Mouse (Mus musculus) CD4-positive helper T cell, adult 2 months (primary cell): ENCODE results near the gene Olfr667.
"Not testable (repeated sequence)": the region's sequence is repeated elsewhere in the genome, so short reads cannot be mapped to it uniquely, and the experiment has no call there.

Experiments
- DNase-seq: peaks from one replicate; pipeline ENCODE4 v3.0.0-alpha.2; 2012; ENCODE audit warnings: low read depth, missing footprints, low spot score

Olfr667 gene

DNA sequence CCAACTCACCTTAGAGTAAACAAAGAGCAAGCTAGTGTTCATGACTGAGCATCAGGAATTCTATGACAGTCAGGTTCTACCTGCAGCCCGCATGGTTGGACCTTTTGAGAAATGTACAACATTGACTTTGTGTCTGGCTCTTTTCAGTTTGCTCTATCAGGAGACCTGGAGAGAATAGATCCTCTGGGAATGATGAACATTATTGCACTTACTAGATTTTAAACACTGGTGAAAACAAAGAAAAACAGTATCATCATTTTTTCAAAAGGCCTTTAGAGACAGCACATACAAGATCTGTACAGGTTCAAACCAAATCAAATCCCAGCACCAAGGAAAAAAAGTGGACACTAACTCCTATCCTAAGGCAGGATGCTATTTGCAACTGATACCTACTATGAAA, at the start of gene Olfr667:
TSS of gene Olfr667 (minus strand) at position 101 of the 400 bp plus-strand sequence.
- DNase-seq, result no peak

DNA sequence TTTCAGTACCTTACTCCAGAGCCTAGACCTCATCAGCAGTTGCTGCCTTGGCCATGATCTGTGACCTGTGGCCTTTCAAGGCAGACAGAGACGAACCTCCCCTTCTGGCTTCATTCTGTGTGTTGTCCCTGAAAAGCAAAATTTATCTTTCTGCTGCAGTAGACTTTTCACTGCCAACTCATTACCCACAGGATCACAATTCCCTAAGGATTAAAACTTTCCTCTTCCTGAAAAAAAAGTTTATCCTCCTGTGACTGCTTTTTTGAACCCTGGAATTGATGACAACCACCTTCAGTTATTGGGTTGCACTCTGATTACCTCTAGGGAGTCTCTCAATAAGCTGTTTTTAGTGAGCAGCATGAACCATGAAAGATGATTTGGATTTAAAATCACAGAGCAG, 41.2 kb upstream of the Olfr667 start, which contains the start of gene Olfr670:
TSS of gene Olfr670 (minus strand) at position 101 of the 400 bp plus-strand sequence.
- DNase-seq, result no peak

DNA sequence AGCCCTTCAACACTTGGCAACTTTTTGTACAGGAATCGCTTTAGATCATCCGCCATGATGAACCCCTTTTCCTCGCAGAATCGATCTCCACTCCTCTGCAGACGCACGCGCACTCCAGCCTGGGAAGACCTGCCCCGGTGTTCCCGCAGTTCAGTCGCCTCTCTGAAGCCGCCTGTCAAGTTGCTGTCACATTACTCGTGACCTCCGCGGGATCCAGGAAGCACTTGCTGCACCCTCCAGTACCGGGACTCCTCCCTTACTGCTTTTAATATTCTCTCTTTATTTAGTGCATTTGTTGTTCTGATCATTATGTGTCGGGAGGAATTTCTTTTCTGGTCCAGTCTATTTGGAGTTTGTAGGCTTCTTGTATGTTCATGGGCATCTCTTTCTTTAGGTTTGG, 29.0 kb upstream of the Olfr667 start:
- not testable (repeated sequence) for DNase-seq

DNA sequence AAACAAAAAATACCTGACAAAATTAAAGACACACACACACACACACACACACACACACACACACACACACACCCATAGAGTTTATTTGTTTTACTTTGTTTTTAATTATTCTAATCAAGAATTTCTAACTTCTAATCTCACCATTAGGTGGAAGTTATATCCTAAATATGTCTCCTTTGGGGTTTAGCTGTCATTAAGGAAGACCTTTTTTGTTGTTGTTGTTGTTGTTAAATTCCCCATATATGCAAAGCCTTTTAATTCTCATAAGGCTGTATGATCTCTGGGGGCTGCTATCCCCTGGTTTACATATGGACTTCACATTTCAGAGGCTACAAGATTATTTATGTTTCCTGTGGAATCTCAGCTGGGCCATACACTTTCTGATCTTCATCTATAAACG, 12.7 kb upstream of the Olfr667 start, which contains the start of gene Olfr669:
TSS of gene Olfr669 (plus strand) at position 301 of the 400 bp plus-strand sequence.
- DNase-seq, result no peak

DNA sequence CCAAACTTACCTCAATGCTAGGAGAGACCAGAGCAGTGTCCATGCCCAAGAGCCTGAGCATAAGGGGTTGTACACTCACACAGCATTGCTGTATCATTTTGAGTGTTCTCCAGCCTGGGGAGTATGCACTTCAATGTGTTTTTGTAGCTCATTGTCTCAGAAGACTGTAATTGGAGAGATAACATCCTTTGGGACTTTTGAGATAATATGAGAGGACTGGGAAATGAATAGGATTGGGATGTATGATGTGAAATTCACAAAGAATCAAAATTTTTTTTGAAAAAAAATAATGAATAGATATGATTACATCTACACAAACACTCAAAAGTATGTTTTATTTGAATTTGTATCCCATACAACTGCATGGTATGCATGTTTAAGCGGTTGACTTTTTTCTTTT, 6.7 kb upstream of the Olfr667 start, which contains the start of gene Olfr668:
TSS of gene Olfr668 (minus strand) at position 101 of the 400 bp plus-strand sequence.
- no peak for DNase-seq

DNA sequence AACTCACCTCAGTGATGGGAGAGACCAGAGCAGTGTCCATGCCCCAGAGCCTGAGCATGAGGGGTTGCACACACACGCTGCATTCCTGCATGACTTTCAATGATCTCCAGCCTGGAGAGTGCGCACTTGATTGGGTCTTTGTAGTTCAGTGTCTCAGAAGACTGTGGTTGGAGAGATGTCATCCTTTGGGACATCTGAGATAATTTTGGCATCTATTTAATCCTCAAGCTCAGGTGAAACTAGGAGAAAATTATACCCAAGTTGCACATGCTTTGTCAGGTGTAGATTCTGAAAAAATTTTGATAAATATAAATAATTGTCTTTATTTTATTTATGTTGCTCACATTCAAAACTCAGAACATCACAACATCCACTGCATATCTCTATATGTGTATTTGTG, 25.4 kb downstream of the Olfr667 start, which contains the start of gene Olfr666:
TSS of gene Olfr666 (minus strand) at position 101 of the 400 bp plus-strand sequence.
- DNase-seq, result no peak

DNA sequence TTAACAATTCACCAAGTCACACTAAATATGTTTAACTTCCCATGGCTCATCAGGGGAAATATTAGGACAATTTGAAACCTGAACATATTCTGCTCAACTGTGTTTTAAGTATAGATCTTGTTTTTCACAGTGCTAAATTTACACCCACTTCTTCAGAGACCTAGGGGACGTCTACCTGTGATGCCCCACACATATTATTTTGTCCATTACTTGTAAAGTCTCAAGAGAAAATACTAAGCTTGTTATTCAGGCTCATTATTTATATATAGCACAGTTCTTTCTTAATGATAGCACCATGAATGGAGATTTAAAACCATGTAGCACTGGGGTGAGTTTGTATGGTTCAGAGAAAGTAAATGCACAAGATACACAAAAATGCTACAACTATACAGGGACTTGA, 43.6 kb downstream of the Olfr667 start, which contains the start of gene Olfr665:
TSS of gene Olfr665 (plus strand) at position 301 of the 400 bp plus-strand sequence.
- no peak for DNase-seq
